Mouse (Mus musculus): Measurements from ENCODE around the gene Dll3. TPM values are rescaled to one million over a fixed set of nuclear protein-coding genes. Genes with fewer than 3 reads are reported as not detected.
A peak's percentile ranks its signal among the peaks of the same experiment; 100 is the strongest.

The Dll3 gene
- 0.56 and 2.3 TPM in 2 replicates for polyA plus RNA-seq (2016; fragmentation: Nextera tagmentation; extraction: Ambion mirVana)

DNA sequence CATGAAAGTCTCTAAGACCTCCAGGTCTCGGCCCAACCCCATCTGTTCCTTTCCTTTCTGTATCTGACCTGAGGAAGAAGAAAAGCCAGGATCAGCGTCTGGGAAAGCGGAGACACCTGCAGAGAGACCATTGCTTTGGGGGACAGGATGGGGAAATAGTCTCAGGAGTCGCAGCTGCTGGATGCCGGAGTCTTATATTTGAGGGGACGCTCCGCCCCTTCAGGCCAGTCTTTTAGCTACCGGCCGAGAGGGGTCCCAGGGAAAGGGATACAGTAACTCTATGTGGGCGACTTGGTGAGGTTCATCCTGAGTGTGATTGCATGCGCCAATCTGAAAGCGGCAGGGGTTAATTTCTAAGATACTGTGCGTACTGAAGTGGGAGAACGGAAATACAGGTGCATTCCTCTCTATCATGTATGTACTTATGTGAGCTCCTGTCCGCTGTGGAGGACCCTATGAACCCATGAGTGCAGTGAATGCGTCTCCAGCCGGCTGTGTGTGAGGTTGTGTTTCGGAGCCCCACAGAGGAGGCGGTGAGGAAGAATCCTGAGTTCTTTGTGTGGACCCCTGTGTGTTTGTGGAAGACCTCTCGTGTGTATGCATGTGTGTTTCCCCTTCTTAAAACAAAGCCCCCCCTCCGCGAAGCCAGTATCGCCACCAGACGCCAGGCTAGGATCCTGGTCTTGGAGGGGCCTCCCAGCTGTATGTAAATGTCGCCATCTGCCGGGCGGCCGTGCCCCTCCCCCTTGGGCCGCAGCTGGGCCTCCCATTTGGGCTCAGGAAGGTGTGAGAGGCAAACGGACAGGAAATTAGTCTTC, at the start of gene Dll3:
Gene Dll3 (minus strand): TSS at position 623 of the 818 bp plus-strand sequence.
- peak within 1 kb of the TSS; percentile 48 for H3K4me3 ChIP-seq
- H3K9me3 ChIP-seq (replicated peaks) = no peaks in the 10 kb centered on the region
- peaks cover 30% of the 10 kb centered on the region for H3K36me3 ChIP-seq
- peak; percentile 83 for DNase-seq (ENCODE audit: low spot score)
- under 1% methylated on average over 30 of the region's 30 CpGs for WGBS
- H3K27me3 ChIP-seq (ENCODE audit: low read depth, poor library complexity, severe bottlenecking) = peaks cover 69% of the 10 kb centered on the region
- peak within 1 kb of the TSS; percentile 50 for H3K27ac ChIP-seq
- H3K4me1 ChIP-seq = peaks cover 27% of the 10 kb centered on the region

- peaks cover 27% of the 10 kb centered on the region for H3K4me1 ChIP-seq
- H3K27ac ChIP-seq = peak overlapping the region; percentile 96
- WGBS = 41% methylated on average over 4 of the region's 4 CpGs
- H3K4me3 ChIP-seq = peak overlapping the region; percentile 93
- no peaks in the 10 kb centered on the region for H3K27me3 ChIP-seq (ENCODE audit: low read depth, poor library complexity, severe bottlenecking)
- DNase-seq (ENCODE audit: low spot score) = no peak
- no peaks in the 10 kb centered on the region for H3K9me3 ChIP-seq (replicated peaks)
- peaks cover 47% of the 10 kb centered on the region for H3K36me3 ChIP-seq
These were observed 49.7 kb upstream of the Dll3 start for GRCm38 (mm10) chr7:28351676-28352191.

DNA sequence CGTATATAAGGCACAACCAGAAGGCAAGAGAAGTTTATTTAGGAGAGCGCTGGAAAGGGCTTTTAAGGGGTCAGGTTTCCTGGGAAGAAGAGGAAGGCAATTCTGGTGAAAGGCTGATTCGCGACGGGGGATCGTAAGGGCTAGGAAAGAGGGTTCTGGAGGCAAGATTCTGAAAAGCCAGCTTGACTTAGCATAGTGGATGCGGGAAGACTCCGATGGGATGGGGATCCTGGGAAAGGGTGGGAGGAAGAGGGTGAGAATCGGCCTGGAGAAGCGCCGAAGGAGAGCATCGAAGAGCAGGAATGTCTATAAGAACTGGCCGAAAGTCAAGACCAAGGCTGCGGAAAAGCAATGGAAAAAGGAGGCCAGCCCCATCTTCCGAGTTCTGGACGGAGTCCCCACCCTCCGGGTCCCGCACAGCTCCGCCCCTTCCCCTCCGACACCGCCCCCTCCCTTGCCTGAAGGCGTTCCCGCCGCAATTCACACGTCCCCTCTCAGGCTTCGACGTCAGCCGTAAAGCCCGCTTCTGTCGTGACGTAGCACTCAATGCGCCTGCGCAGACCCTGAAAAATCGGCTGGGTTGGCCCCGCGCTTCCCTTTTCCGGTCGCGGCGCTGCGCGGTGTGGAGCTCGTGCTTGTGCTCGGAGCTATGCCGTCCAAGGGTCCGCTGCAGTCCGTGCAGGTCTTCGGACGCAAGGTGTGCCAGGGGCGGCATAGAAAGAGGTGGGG, 48.3 kb upstream of the Dll3 start, which contains the start of gene Rps16:
Gene Rps16 (plus strand): TSS at position 498 of the 729 bp plus-strand sequence.
- peak; percentile 99 for DNase-seq (ENCODE audit: low spot score)
- WGBS = under 1% methylated on average over 50 of the region's 50 CpGs
- Histone ChIP-seq H3K4me3 (peak within 1 kb of the TSS; percentile 93), H3K9me3 (replicated peaks) (no peaks in the 10 kb centered on the region), H3K36me3 (peaks cover 39% of the 10 kb centered on the region), H3K27me3 (ENCODE audit: low read depth, poor library complexity, severe bottlenecking) (no peaks in the 10 kb centered on the region), H3K4me1 (peaks cover 23% of the 10 kb centered on the region), H3K27ac (peak within 1 kb of the TSS; percentile 96)

DNA sequence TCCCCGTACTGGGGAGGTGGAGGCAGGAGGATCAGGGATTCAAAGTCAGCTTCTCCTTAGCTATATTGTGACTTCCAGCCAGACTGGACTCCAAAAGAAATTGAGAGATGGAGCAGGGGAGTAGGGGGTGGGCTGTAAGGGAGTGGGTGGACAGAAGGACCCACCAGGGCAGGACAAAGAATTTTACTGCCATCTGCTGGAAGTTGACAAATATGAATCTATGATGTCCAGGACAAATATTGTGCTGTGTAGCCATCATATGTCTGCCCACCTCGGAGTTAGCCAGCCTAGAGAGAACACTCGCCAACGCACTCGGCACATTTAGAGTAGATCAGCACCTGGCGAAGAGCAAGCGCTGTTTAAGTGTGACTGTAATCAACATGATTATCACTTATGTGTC, 46.6 kb upstream of the Dll3 start:
- no peaks in the 10 kb centered on the region for H3K9me3 ChIP-seq (replicated peaks)
- no peak overlapping the region for H3K4me3 ChIP-seq
- H3K27ac ChIP-seq = no peak overlapping the region
- peaks cover 23% of the 10 kb centered on the region for H3K36me3 ChIP-seq
- peaks cover 23% of the 10 kb centered on the region for H3K4me1 ChIP-seq
- no peaks in the 10 kb centered on the region for H3K27me3 ChIP-seq (ENCODE audit: low read depth, poor library complexity, severe bottlenecking)
- DNase-seq (ENCODE audit: low spot score) = no peak
- 87% methylated on average over 7 of the region's 7 CpGs for WGBS

DNA sequence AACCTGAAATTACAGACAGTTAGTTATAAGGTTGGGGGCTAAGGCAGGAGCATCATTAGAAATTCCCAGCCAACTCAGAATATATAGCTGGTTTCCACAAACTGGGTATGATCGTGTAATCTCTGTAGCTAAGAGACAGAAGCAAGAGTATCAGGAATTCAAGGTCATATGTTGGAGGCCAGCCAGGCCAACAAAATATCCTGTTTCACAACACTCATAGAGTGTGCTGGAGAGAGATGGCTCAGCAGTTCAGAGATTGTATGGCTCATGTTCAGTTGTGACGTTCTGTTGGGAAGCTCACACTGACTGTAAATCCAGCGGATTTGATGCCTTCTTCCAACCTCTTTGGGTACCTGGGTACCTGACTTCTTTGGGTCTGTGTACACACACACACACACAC, 45.7 kb upstream of the Dll3 start:
- Histone ChIP-seq H3K36me3 (peaks cover 14% of the 10 kb centered on the region), H3K27me3 (ENCODE audit: low read depth, poor library complexity, severe bottlenecking) (no peaks in the 10 kb centered on the region), H3K9me3 (replicated peaks) (no peaks in the 10 kb centered on the region), H3K4me1 (peaks cover 23% of the 10 kb centered on the region), H3K4me3 (no peak overlapping the region), H3K27ac (no peak overlapping the region)
- no peak for DNase-seq (ENCODE audit: low spot score)
- WGBS = 87% methylated on average over 3 of the region's 3 CpGs

DNA sequence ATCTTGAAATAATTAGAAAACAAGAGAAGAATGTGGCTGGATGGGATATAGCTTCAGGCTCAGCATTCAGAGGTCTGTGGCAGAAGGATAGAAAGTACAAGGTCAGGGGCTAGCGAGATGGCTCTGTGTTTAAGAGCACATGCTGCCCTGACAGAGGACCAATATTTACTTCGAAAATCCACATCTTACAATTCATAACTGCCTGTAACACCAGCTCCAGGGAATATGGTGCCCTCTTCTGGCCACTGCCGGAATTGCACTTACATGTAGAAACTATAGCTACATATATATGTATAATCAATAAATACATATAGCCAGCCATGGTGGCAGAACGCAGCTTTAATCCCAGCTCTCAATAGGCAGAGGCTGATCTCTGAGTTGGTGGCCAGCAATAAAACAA, 42.6 kb upstream of the Dll3 start:
- Histone ChIP-seq H3K27ac (no peak overlapping the region), H3K27me3 (ENCODE audit: low read depth, poor library complexity, severe bottlenecking) (no peaks in the 10 kb centered on the region), H3K36me3 (no peaks in the 10 kb centered on the region), H3K9me3 (replicated peaks) (no peaks in the 10 kb centered on the region), H3K4me1 (peaks cover 33% of the 10 kb centered on the region), H3K4me3 (no peak overlapping the region)
- WGBS = 11% methylated on average over 4 of the region's 4 CpGs
- DNase-seq (ENCODE audit: low spot score) = peak; percentile 90

GRCm38 (mm10) chr7:28341381-28341780, 39.3 kb upstream of the Dll3 start:
- H3K27ac ChIP-seq = peak overlapping the region; percentile 76
- H3K27me3 ChIP-seq (ENCODE audit: low read depth, poor library complexity, severe bottlenecking) = no peaks in the 10 kb centered on the region
- DNase-seq (ENCODE audit: low spot score) = no peak
- WGBS = 28% methylated on average over 7 of the region's 7 CpGs
- 0 out of 2 replicates have a peak overlapping the region, but pooled peaks have one; percentile 10 for H3K4me3 ChIP-seq
- peaks cover 35% of the 10 kb centered on the region for H3K4me1 ChIP-seq
- H3K36me3 ChIP-seq = 0 out of 2 replicates have a peak, but pooled peaks cover 3% of the 10 kb centered on the region
- H3K9me3 ChIP-seq (replicated peaks) = no peaks in the 10 kb centered on the region

GRCm38 (mm10) chr7:28339213-28339917, 37.3 kb upstream of the Dll3 start:
- 83% methylated on average over 19 of the region's 19 CpGs for WGBS
- peaks cover 35% of the 10 kb centered on the region for H3K4me1 ChIP-seq
- DNase-seq (ENCODE audit: low spot score) = no peak
- peak overlapping the region; percentile 93 for H3K27ac ChIP-seq
- H3K4me3 ChIP-seq = peak overlapping the region; percentile 73
- H3K27me3 ChIP-seq (ENCODE audit: low read depth, poor library complexity, severe bottlenecking) = no peaks in the 10 kb centered on the region
- H3K36me3 ChIP-seq = peaks cover 22% of the 10 kb centered on the region
- H3K9me3 ChIP-seq (replicated peaks) = no peaks in the 10 kb centered on the region

DNA sequence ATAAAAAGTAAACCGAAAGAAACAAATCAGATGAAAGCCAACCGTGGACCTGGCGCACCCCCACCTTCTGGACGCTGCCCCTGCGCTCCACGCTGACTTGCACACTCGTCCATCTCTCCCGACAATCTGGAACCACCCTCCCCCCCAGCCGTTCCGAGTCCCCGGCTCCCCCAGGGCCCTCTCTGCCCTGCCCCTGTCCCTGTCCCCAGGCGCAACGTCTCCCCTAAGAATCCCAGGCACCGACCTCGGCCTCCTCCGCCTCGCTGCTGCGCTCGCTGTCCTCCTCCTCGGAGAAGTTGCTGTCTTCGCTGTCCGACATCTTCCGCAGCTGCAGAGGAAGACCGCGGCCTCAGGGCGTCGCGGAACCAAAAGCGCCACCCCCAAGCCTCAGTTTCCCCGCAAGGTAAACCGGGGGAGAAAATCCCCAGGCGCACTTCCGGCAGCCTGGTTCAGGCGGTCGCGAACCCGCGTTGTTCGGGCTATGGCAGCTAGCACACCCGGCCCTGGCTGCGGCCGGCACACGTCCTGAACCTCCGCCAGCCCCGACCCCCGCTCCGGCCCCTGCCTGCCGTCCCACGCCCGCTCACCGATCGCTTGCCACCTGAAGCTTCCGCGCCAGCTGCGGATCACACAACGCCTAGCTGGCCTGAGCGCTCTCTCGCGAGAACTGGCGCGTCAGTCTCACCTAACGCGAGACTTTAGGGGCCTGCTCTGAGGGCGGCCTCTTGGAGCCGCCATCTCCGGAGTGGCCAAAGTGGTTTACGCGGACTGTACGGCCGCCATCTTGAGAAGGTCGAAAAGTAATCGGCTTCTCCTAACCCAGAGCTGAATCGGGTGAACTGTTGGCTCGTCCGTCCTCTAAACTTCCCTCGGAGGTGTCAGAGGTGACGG, 36.3 kb upstream of the Dll3 start, which contains the start of gene Supt5:
Gene Supt5 (minus strand): TSS at position 639 of the 891 bp plus-strand sequence.
- peak within 1 kb of the TSS; percentile 73 for H3K4me3 ChIP-seq
- H3K4me1 ChIP-seq = peaks cover 35% of the 10 kb centered on the region
- H3K27ac ChIP-seq = peak within 1 kb of the TSS; percentile 93
- under 1% methylated on average over 77 of the region's 77 CpGs for WGBS
- H3K9me3 ChIP-seq (replicated peaks) = no peaks in the 10 kb centered on the region
- DNase-seq (ENCODE audit: low spot score) = peak; percentile 95
- H3K36me3 ChIP-seq = peaks cover 31% of the 10 kb centered on the region
- H3K27me3 ChIP-seq (ENCODE audit: low read depth, poor library complexity, severe bottlenecking) = no peaks in the 10 kb centered on the region

DNA sequence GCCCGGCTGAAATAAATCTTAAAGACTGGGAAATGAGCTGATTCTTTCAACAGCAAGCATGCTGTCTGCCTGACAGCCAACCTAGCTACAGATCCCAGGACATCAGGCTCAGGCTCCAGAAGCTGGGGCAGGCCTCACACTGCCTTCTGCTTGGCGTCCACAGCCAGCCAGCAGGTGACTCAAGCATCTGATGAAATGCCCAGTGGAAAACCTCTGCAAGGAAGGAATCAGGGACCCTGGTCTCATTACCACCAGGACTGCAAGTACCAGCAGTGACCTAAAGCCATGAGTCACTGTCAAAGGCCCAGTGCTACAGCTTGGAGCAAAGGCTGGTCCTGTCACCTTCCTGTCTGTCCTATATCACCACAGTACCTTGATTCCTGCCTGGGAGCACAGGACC, 33.4 kb upstream of the Dll3 start:
- peaks cover 58% of the 10 kb centered on the region for H3K36me3 ChIP-seq
- WGBS = 94% methylated on average over 2 of the region's 2 CpGs
- DNase-seq (ENCODE audit: low spot score) = no peak
- no peak overlapping the region for H3K4me3 ChIP-seq
- H3K27ac ChIP-seq = no peak overlapping the region
- H3K9me3 ChIP-seq (replicated peaks) = no peaks in the 10 kb centered on the region
- peaks cover 13% of the 10 kb centered on the region for H3K4me1 ChIP-seq
- no peaks in the 10 kb centered on the region for H3K27me3 ChIP-seq (ENCODE audit: low read depth, poor library complexity, severe bottlenecking)

DNA sequence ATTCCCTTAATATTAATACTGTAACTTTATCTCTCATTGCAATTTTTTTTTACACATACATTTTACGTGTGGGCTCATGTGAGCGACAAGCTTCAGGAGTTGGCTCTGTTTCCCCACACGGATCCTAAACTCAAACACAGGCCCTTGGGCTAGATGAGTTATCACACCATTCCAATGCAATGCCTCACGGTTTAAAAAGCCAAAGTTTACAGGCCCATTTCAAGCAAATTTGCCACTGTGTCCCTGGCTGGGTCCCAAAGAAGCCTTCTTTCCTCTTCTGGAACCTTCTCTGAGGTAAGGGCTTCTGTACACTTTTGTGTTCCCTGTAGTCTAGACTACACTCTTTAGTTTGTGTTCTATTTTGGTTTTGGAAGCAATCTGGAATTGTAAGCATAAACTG, 32.5 kb upstream of the Dll3 start:
- 90% methylated on average over 4 of the region's 4 CpGs for WGBS
- H3K4me3 ChIP-seq = no peak overlapping the region
- H3K27me3 ChIP-seq (ENCODE audit: low read depth, poor library complexity, severe bottlenecking) = no peaks in the 10 kb centered on the region
- no peak for DNase-seq (ENCODE audit: low spot score)
- peaks cover 68% of the 10 kb centered on the region for H3K36me3 ChIP-seq
- H3K4me1 ChIP-seq = peaks cover 11% of the 10 kb centered on the region
- no peaks in the 10 kb centered on the region for H3K9me3 ChIP-seq (replicated peaks)
- H3K27ac ChIP-seq = no peak overlapping the region

GRCm38 (mm10) chr7:28328260-28328659, 26.2 kb upstream of the Dll3 start:
- no peaks in the 10 kb centered on the region for H3K9me3 ChIP-seq (replicated peaks)
- H3K36me3 ChIP-seq = peaks cover 99% of the 10 kb centered on the region
- no peaks in the 10 kb centered on the region for H3K27me3 ChIP-seq (ENCODE audit: low read depth, poor library complexity, severe bottlenecking)
- no peaks in the 10 kb centered on the region for H3K4me1 ChIP-seq
- no peak overlapping the region for H3K4me3 ChIP-seq
- H3K27ac ChIP-seq = no peak overlapping the region
- DNase-seq (ENCODE audit: low spot score) = no peak
- 96% methylated on average over 2 of the region's 2 CpGs for WGBS

Measured in limb, embryonic 10.5 days (tissue).